Mouse (Mus musculus): Measurements from ENCODE around the gene Rgs3. TPM values are rescaled to one million over a fixed set of nuclear protein-coding genes. Genes with fewer than 3 reads are reported as not detected.

The Rgs3 gene
- polyA plus RNA-seq, 1 experiment from 2014 or later, result 30.1 TPM

DNA sequence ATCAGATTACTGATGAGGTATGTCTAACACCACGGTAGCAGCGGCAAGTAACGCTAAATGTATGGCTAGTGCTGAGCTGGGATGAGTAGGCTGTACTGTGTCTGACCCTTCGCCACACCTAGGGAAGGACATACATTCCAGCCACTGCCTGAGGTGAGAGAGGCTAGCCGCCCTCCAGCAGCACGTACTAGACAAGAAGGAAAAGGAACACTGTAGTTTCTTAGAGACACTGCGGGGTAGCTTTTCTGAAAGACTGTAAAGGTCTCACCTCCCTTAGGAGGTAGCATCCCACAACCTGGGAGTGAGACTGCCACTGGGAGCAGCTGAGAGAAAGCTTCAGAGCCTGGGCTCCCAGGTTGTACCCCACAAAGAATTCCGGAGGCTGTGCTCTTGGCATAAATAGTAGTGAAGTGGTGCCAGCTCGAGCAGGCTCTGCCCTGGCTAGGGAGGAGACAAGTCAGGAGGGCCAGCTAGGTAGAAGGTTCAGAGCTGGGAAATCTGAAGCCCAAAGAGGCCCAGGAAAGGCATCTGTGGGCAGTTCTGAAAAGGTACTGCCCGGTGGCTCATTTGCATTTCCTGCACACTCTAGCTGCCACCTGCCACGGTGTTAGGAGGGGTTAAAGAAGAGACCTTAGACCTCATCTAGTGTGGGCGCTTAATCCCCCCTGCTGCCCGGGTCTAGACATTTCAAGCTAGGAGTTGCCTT, 41.1 kb upstream of the Rgs3 start:
- H3K9me3 ChIP-seq (ENCODE audit: control insufficient read depth, low read length), result no peaks in the 10 kb centered on the region
- no peak overlapping the region for H3K27ac ChIP-seq (ENCODE audit: low read depth, low read length)
- H3K4me3 ChIP-seq (ENCODE audit: low read depth, low read length), result peak overlapping the region; percentile 81
- peaks cover 9% of the 10 kb centered on the region for H3K4me1 ChIP-seq (ENCODE audit: control insufficient read depth, insufficient read depth, low read length)
- H3K9ac ChIP-seq (replicated peaks; ENCODE audit: low read depth, low read length), result peak overlapping the region; percentile 80; the same call in 1 of the 2 replicates
- H3K36me3 ChIP-seq (ENCODE audit: control insufficient read depth, insufficient read depth, low read length), result peaks cover 4% of the 10 kb centered on the region; the same call in 1 of the 2 replicates
- ATAC-seq (ENCODE audit: low read depth), result no peak
- peak overlapping the region; percentile 79 for H3K4me2 ChIP-seq (ENCODE audit: low read depth, low read length)
- 60% methylated on average over 13 of the region's 13 CpGs for WGBS
- peaks cover 3% of the 10 kb centered on the region; the same call in 1 of the 2 replicates for H3K27me3 ChIP-seq (ENCODE audit: control insufficient read depth, insufficient read depth, low read length)

DNA sequence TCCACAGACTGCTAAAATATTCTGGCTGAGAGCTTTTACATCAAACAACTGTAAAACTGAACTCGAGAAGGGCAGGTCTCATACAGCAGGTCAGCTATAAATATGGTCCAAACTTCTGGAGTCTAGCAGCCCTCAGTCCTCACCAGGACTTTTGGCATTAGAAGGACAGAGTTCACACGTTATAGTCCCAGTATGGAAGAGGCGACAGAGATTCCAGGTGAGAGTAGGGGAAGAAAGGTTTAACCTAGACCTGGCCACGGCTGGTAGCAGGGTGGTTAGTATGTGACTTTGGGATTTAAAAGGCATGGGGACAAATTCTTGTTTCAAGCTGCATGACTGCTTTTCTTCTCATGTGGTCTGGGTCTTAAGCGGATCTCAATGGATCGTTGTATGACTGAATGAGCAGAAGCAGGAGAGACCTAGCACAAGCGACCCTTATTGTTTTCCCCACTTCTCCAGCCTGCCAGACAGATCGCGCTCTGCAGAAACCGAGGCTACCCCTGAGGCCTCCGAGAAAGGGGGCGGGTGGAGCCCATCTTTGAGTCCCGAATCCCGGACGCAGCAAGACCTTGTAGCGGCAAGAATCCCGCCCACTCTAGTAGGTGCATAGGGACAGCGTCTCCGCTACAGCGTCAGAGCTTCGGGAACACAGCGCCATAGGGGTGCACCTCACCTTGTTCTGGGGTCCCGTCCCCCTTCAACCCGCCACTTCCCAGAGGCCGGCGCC, 40.4 kb upstream of the Rgs3 start:
- Histone ChIP-seq H3K9me3 (ENCODE audit: control insufficient read depth, low read length) (no peaks in the 10 kb centered on the region), H3K27me3 (ENCODE audit: control insufficient read depth, insufficient read depth, low read length) (peaks cover 3% of the 10 kb centered on the region; the same call in 1 of the 2 replicates), H3K9ac (replicated peaks; ENCODE audit: low read depth, low read length) (peak overlapping the region; percentile 80), H3K4me2 (ENCODE audit: low read depth, low read length) (peak overlapping the region; percentile 79), H3K27ac (ENCODE audit: low read depth, low read length) (peak overlapping the region; percentile 80), H3K4me3 (ENCODE audit: low read depth, low read length) (peak overlapping the region; percentile 81), H3K36me3 (ENCODE audit: control insufficient read depth, insufficient read depth, low read length) (no peaks in the 10 kb centered on the region), H3K4me1 (ENCODE audit: control insufficient read depth, insufficient read depth, low read length) (peaks cover 14% of the 10 kb centered on the region)
- WGBS, result 3% methylated on average over 26 of the region's 26 CpGs
- peak; percentile 80 for ATAC-seq (ENCODE audit: low read depth)

DNA sequence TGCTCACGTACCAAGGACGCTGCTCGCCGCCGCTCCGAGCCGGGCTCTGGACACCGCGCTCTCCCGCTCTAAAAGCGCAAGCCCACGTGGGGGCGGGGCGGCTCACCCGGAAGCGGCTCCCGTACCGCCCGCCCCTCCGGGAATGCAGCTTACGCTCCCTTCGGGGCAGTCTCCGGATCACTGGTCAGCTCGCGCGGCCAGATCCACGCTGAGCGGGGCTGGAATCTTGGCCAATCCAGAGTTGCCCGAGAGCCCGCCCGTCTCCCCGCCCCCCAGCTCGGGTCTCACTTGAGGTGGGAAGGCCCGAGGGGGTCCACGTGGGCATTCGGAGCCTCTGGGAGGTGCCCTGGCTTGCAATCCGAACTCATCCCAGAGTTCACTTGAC, 39.8 kb upstream of the Rgs3 start, which contains the start of gene Alad:
Gene Alad (minus strand): TSS at position 70 of the 385 bp plus-strand sequence.
- under 1% methylated on average over 34 of the region's 37 CpGs for WGBS
- Histone ChIP-seq H3K27me3 (ENCODE audit: control insufficient read depth, insufficient read depth, low read length) (peaks cover 3% of the 10 kb centered on the region; the same call in 1 of the 2 replicates), H3K4me1 (ENCODE audit: control insufficient read depth, insufficient read depth, low read length) (peaks cover 16% of the 10 kb centered on the region), H3K4me3 (ENCODE audit: low read depth, low read length) (peak within 1 kb of the TSS; percentile 81), H3K27ac (ENCODE audit: low read depth, low read length) (peak within 1 kb of the TSS; percentile 80), H3K4me2 (ENCODE audit: low read depth, low read length) (peak within 1 kb of the TSS; percentile 79), H3K9me3 (ENCODE audit: control insufficient read depth, low read length) (no peaks in the 10 kb centered on the region), H3K9ac (replicated peaks; ENCODE audit: low read depth, low read length) (peak within 1 kb of the TSS; percentile 80), H3K36me3 (ENCODE audit: control insufficient read depth, insufficient read depth, low read length) (no peaks in the 10 kb centered on the region)
- ATAC-seq (ENCODE audit: low read depth), result peak; percentile 88

DNA sequence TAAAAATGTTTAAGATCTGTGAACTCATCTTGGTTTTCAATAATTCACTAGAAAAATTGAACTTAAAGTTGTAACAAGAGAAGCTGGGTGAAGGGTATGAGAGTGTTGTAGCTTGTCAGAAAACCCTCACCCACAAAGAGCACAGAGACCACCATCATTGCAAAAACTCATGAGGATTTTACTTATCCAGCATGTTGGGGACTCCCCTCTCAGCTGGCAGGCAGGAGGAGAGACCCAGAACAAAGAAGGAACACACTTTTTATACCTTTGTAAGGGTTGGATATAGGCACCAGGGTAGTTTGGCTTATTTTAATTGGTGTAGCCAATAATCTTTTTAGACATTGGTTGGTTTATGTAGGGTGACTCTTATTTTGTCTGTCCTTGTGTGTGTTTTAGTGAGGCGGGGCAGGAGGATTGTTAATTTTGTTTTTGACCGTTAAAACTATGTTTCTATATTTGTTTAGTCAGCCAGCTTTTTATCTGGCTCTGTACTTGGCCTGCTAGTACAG, 38.7 kb upstream of the Rgs3 start:
- Histone ChIP-seq H3K4me3 (ENCODE audit: low read depth, low read length) (no peak overlapping the region), H3K9ac (replicated peaks; ENCODE audit: low read depth, low read length) (no peak overlapping the region), H3K36me3 (ENCODE audit: control insufficient read depth, insufficient read depth, low read length) (no peaks in the 10 kb centered on the region), H3K4me2 (ENCODE audit: low read depth, low read length) (no peak overlapping the region), H3K27ac (ENCODE audit: low read depth, low read length) (no peak overlapping the region), H3K9me3 (ENCODE audit: control insufficient read depth, low read length) (no peaks in the 10 kb centered on the region), H3K27me3 (ENCODE audit: control insufficient read depth, insufficient read depth, low read length) (peaks cover 3% of the 10 kb centered on the region; the same call in 1 of the 2 replicates), H3K4me1 (ENCODE audit: control insufficient read depth, insufficient read depth, low read length) (peaks cover 16% of the 10 kb centered on the region)
- ATAC-seq (ENCODE audit: low read depth), result no peak
- 94% methylated on average over 2 of the region's 2 CpGs for WGBS

- Histone ChIP-seq H3K9ac (replicated peaks; ENCODE audit: low read depth, low read length) (peak within 1 kb of the TSS; percentile 71), H3K4me3 (ENCODE audit: low read depth, low read length) (peak within 1 kb of the TSS; percentile 59), H3K9me3 (ENCODE audit: control insufficient read depth, low read length) (no peaks in the 10 kb centered on the region), H3K4me2 (ENCODE audit: low read depth, low read length) (peak within 1 kb of the TSS; percentile 52), H3K36me3 (ENCODE audit: control insufficient read depth, insufficient read depth, low read length) (no peaks in the 10 kb centered on the region), H3K27ac (ENCODE audit: low read depth, low read length) (peak within 1 kb of the TSS; percentile 96), H3K4me1 (ENCODE audit: control insufficient read depth, insufficient read depth, low read length) (peaks cover 7% of the 10 kb centered on the region), H3K27me3 (ENCODE audit: control insufficient read depth, insufficient read depth, low read length) (no peaks in the 10 kb centered on the region)
- peak; percentile 98 for ATAC-seq (ENCODE audit: low read depth)
- under 1% methylated on average over 59 of the region's 59 CpGs for WGBS
Observed at GRCm38 (mm10) chr4:62524651-62525488, 34.8 kb upstream of the Rgs3 start, which contains the start of the genes Pole3 and 4933430I17Rik. Gene Pole3 (minus strand): TSS chr4:62525068. Gene 4933430I17Rik (plus strand): TSS chr4:62525369.

GRCm38 (mm10) chr4:62525489-62525811, 34.2 kb upstream of the Rgs3 start:
- no peak overlapping the region for H3K27ac ChIP-seq (ENCODE audit: low read depth, low read length)
- no peaks in the 10 kb centered on the region for H3K36me3 ChIP-seq (ENCODE audit: control insufficient read depth, insufficient read depth, low read length)
- WGBS, result 1% methylated on average over 10 of the region's 10 CpGs
- peak overlapping the region; percentile 36; the same call in 1 of the 2 replicates for H3K4me2 ChIP-seq (ENCODE audit: low read depth, low read length)
- no peaks in the 10 kb centered on the region for H3K9me3 ChIP-seq (ENCODE audit: control insufficient read depth, low read length)
- peaks cover 7% of the 10 kb centered on the region for H3K4me1 ChIP-seq (ENCODE audit: control insufficient read depth, insufficient read depth, low read length)
- no peak for ATAC-seq (ENCODE audit: low read depth)
- H3K4me3 ChIP-seq (ENCODE audit: low read depth, low read length), result peak overlapping the region; percentile 59
- H3K9ac ChIP-seq (replicated peaks; ENCODE audit: low read depth, low read length), result no peak overlapping the region
- H3K27me3 ChIP-seq (ENCODE audit: control insufficient read depth, insufficient read depth, low read length), result no peaks in the 10 kb centered on the region

DNA sequence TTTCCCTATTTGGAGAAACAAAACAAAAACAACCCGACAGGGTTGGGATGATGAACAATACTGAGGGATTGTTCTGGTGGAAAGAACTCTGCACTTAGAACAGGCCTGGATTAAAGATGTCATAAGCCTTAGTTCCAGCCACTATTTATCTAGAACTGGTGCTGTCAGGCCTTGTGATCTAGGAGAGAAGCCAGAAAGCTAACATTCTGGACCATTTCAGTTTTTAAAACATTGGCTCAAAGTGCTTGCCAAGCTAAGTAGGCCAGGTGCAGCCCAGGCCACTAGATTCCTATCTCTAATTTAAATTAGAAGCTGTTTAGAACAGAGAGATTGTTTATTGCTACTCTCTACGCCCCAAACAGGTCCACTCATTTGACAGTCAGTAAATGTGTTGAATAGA, 33.4 kb upstream of the Rgs3 start:
- Histone ChIP-seq H3K27me3 (ENCODE audit: control insufficient read depth, insufficient read depth, low read length) (no peaks in the 10 kb centered on the region), H3K9me3 (ENCODE audit: control insufficient read depth, low read length) (no peaks in the 10 kb centered on the region), H3K27ac (ENCODE audit: low read depth, low read length) (no peak overlapping the region), H3K4me1 (ENCODE audit: control insufficient read depth, insufficient read depth, low read length) (peaks cover 7% of the 10 kb centered on the region), H3K9ac (replicated peaks; ENCODE audit: low read depth, low read length) (no peak overlapping the region), H3K36me3 (ENCODE audit: control insufficient read depth, insufficient read depth, low read length) (no peaks in the 10 kb centered on the region), H3K4me3 (ENCODE audit: low read depth, low read length) (no peak overlapping the region), H3K4me2 (ENCODE audit: low read depth, low read length) (no peak overlapping the region)
- 54% methylated on average over 2 of the region's 2 CpGs for WGBS
- no peak for ATAC-seq (ENCODE audit: low read depth)

DNA sequence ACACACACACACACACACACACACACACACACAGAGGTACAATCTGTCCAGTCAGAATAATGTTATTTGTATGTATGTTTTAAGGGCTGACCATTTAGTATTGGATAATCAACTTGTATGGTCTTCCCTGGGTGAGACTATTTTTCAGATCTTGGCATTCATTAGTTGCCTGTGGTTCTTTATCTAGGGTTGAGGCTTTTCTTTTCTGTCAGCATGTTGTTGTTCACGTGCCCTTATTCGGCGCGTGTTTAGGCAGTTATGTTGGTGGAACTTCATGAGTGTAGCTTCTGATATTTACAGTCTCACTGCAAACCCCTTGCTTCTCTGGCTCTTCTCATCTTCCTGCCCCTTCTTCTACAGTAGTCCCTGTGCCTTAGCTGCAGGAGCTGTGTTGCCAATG, 32.0 kb upstream of the Rgs3 start:
- no peak overlapping the region for H3K27ac ChIP-seq (ENCODE audit: low read depth, low read length)
- no peak for ATAC-seq (ENCODE audit: low read depth)
- H3K36me3 ChIP-seq (ENCODE audit: control insufficient read depth, insufficient read depth, low read length), result no peaks in the 10 kb centered on the region
- H3K27me3 ChIP-seq (ENCODE audit: control insufficient read depth, insufficient read depth, low read length), result no peaks in the 10 kb centered on the region
- no peak overlapping the region for H3K4me3 ChIP-seq (ENCODE audit: low read depth, low read length)
- no peak overlapping the region for H3K4me2 ChIP-seq (ENCODE audit: low read depth, low read length)
- no peak overlapping the region for H3K9ac ChIP-seq (replicated peaks; ENCODE audit: low read depth, low read length)
- H3K9me3 ChIP-seq (ENCODE audit: control insufficient read depth, low read length), result no peaks in the 10 kb centered on the region
- H3K4me1 ChIP-seq (ENCODE audit: control insufficient read depth, insufficient read depth, low read length), result peaks cover 7% of the 10 kb centered on the region
- WGBS, result 86% methylated on average over 4 of the region's 4 CpGs

Data from neural tube, embryonic 14.5 days (tissue).